Mouse (Mus musculus): Measurements from ENCODE around the gene Olfr351. TPM values are rescaled to one million over a fixed set of nuclear protein-coding genes. Genes with fewer than 3 reads are reported as not detected.

The Olfr351 gene
- not detected for polyA plus RNA-seq (2017; shearing (Covaris generic))

DNA sequence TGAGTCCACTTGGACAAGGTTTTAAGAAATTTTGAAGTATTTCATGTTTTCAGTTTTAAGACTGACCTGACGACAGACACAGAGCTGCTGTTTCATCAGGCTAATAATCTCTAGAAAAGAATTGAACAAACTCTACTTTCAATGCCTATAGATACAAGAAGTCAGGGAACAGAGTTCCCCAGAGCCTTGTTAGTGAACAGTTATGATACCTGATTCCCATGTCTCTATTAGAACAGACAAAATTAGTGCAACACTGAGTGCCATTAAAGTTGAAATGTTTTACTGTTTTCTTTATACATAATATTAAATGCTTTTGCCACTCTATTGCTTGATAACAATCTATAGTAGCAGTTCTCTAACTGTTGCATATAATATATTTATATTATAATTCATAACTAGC, at the start of gene Olfr351:
TSS of gene Olfr351 (minus strand) at position 101 of the 400 bp plus-strand sequence.

DNA sequence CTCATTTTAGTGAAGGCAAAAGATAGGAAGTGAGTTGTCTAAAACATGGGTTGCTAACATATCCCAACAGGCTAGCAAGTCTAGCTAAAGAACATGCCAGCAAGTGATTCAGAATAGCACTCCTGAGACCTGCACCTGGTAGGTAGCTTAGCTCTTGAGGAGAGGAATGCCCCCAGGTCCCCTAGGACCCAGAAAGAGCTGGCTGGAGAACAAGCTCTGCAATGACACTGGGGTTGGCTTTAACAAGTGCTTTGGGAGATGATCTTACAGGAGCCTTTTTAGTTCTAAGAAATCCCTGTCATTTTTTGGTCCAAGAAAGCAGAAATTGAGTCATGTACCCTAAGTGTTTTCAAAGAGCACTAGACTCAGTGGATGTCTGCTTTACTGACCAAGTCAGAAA, 42.9 kb upstream of the Olfr351 start, which contains the start of gene Olfr354:
TSS of gene Olfr354 (plus strand) at position 301 of the 400 bp plus-strand sequence.

DNA sequence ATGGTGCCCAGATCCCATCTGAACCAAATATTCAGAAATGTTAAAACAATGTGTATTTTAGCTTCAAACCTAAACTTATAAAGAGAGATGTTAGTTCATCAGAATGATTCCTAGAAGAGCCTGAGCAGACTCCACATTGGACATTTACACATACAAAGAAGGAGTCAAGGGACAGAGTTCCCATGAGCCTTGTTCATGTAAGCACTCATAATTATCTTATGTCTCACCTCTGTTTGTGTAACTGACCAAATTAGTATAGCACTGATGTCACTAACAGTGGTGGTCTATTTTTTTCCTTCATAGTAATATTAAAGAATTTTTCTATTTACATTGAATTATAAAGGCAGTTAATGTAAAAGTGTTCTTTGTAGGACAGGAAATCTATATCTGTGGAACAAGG, 30.4 kb upstream of the Olfr351 start, which contains the start of gene Olfr353:
TSS of gene Olfr353 (minus strand) at position 101 of the 400 bp plus-strand sequence.

DNA sequence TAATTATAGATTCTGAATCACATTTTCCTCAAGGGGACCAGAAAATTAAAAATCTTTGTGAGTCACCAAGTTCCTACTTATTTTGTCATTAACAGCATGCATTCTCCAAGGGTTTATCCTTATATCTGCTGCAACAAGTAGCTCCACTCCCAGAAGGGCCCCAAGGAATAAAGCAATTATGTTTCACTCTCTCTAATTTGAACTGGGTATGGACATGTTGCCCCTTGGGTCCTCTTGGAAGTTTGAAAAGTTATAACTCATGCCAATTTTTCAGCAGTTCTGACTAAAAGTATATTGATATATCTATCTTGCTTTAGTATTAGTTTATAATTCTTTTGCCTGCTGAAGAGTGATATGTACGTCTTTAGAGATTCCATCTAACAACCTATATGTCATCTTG, 5.7 kb upstream of the Olfr351 start, which contains the start of gene Olfr352:
TSS of gene Olfr352 (plus strand) at position 301 of the 400 bp plus-strand sequence.

DNA sequence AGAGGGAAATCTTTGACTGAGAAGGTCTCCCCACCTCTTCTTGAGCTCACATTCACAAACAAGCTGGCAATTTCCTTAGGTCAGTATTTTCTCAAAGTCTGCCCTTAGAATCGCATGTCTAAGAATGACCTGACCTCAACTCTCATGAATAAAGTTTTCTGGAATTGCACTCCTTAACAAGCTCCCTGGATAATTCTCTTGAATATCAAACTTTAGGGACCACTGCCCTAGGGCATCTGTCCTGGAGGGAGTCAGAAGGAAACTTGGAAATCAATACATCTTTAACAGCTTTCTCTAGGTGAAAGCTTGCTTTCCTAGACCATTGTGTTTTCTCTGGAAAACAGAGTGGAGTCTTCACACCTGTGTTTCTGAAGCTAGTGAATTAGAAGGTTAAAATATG, 16.4 kb downstream of the Olfr351 start, which contains the start of gene Olfr350:
TSS of gene Olfr350 (plus strand) at position 301 of the 400 bp plus-strand sequence.

DNA sequence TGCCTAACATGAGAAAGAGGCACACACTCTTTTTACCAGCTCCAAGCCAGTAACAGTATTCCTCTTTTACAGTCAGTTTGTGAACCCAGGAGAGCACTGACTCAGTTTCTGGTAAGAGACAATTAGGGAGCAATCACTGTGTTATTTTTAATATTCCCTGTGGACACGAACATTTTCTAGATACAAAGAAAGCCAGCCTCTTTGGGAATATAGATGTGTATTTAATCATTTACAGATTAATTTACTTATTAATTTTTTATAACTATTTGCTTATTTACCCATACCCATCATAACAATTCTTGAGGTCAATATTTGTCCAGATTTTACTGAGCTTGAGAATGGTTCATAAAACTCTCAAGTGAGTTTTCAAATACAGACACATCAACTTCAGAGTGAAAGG, 45.5 kb downstream of the Olfr351 start, which contains the start of gene Olfr3:
TSS of gene Olfr3 (minus strand) at position 101 of the 400 bp plus-strand sequence.

Other genes starting within 250 kb of the Olfr351 start
- gene Olfr345, start 222.6 kb downstream of the Olfr351 start, polyA plus RNA-seq (2017; shearing (Covaris generic)): not detected
- not detected for gene Olfr346, start 176.9 kb downstream of the Olfr351 start, polyA plus RNA-seq (2017; shearing (Covaris generic))
- not detected for gene Olfr347, start 130.8 kb downstream of the Olfr351 start, polyA plus RNA-seq (2017; shearing (Covaris generic))
- gene Olfr348, start 78.4 kb downstream of the Olfr351 start, polyA plus RNA-seq (2017; shearing (Covaris generic)): not detected
- gene Olfr50, start 72.1 kb downstream of the Olfr351 start, polyA plus RNA-seq (2017; shearing (Covaris generic)): 0.11 TPM
- gene Olfr3, start 45.6 kb downstream of the Olfr351 start, polyA plus RNA-seq (2017; shearing (Covaris generic)): not detected
- gene Olfr350, start 16.4 kb downstream of the Olfr351 start, polyA plus RNA-seq (2017; shearing (Covaris generic)): not detected
- gene Olfr352, start 5.8 kb upstream of the Olfr351 start, polyA plus RNA-seq (2017; shearing (Covaris generic)): not detected
- not detected for gene Olfr353, start 30.3 kb upstream of the Olfr351 start, polyA plus RNA-seq (2017; shearing (Covaris generic))
- gene Olfr354, start 43.0 kb upstream of the Olfr351 start, polyA plus RNA-seq (2017; shearing (Covaris generic)): not detected
- gene Olfr355, start 66.2 kb upstream of the Olfr351 start, polyA plus RNA-seq (2017; shearing (Covaris generic)): not detected
- not detected for gene Olfr356, start 74.5 kb upstream of the Olfr351 start, polyA plus RNA-seq (2017; shearing (Covaris generic))
- gene Olfr357, start 131.2 kb upstream of the Olfr351 start, polyA plus RNA-seq (2017; shearing (Covaris generic)): not detected
- gene Olfr358, start 146.7 kb upstream of the Olfr351 start, polyA plus RNA-seq (2017; shearing (Covaris generic)): 0.05 TPM
- gene Olfr360, start 203.1 kb upstream of the Olfr351 start, polyA plus RNA-seq (2017; shearing (Covaris generic)): not detected
- gene Olfr361, start 226.6 kb upstream of the Olfr351 start, polyA plus RNA-seq (2017; shearing (Covaris generic)): not detected

Measured in CD4-positive, CD25-positive, alpha-beta regulatory T cell (primary cell).